Mouse (Mus musculus): ENCODE results near the gene Ugt1a7c. TPM values are rescaled to one million over a fixed set of nuclear protein-coding genes. Genes with fewer than 3 reads are reported as not detected.
"Not testable (repeated sequence)": the region's sequence is repeated elsewhere in the genome, so short reads cannot be mapped to it uniquely, and the experiment has no call there.

Ugt1a7c gene
- polyA plus RNA-seq, 1 experiment, result 6.1 TPM

GRCm38 (mm10) chr1:88223591-88223990, 128.7 kb downstream of the Ugt1a7c start:
- WGBS, result 40% methylated on average over 1 of the region's 1 CpGs
- no peak for TF ChIP-seq POLR2A (IDR thresholded peaks at IDR 0.05; ENCODE audit: borderline replicate concordance, extremely low read depth, low read depth, low read length)
- TF ChIP-seq CTCF (IDR thresholded peaks at IDR 0.05; ENCODE audit: insufficient read depth, low read length), result no peak
- no peaks in the 10 kb centered on the region for H3K4me1 ChIP-seq (ENCODE audit: control insufficient read depth, insufficient read depth, low read length)
- H3K4me3 ChIP-seq (replicated peaks; ENCODE audit: extremely low read depth, low read depth, low read length), result no peak overlapping the region
- DNase-seq, result peak; percentile 10

- no peak for TF ChIP-seq CTCF (IDR thresholded peaks at IDR 0.05; ENCODE audit: insufficient read depth, low read length)
- TF ChIP-seq POLR2A (IDR thresholded peaks at IDR 0.05; ENCODE audit: borderline replicate concordance, extremely low read depth, low read depth, low read length), result no peak
- DNase-seq, result peak; percentile 43
- Histone ChIP-seq H3K4me3 (replicated peaks; ENCODE audit: extremely low read depth, low read depth, low read length) (no peak overlapping the region), H3K4me1 (ENCODE audit: control insufficient read depth, insufficient read depth, low read length) (no peaks in the 10 kb centered on the region)
- 54% methylated on average over 2 of the region's 2 CpGs for WGBS
Measured at GRCm38 (mm10) chr1:88224029-88224776, 129.3 kb downstream of the Ugt1a7c start.

GRCm38 (mm10) chr1:88225301-88225700, 130.4 kb downstream of the Ugt1a7c start:
- not testable (repeated sequence) for H3K4me1 ChIP-seq (ENCODE audit: control insufficient read depth, insufficient read depth, low read length); H3K4me3 ChIP-seq (replicated peaks; ENCODE audit: extremely low read depth, low read depth, low read length); DNase-seq
- WGBS, result 22% methylated on average over 2 of the region's 2 CpGs

DNA sequence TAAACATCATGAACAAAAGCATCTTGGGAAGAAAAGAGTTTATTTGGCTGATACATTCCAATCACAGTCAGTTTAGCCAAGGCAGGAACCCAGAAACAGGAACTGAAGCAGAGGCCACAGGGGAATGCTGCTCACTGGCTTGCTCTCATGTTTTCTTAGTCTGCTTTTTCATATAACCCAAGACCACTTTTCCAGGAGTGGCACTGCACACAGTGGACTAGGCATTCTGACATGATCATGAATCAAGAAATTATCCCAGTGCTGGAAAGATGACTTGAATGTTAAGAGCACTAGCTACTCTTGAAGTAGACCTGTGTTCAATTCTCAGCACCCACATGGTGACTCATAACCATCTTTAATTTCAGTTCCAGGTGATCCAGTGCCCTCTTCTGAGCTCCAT, 130.9 kb downstream of the Ugt1a7c start:
- H3K4me1 ChIP-seq (ENCODE audit: control insufficient read depth, insufficient read depth, low read length), result no peaks in the 10 kb centered on the region
- no peak for TF ChIP-seq POLR2A (IDR thresholded peaks at IDR 0.05; ENCODE audit: borderline replicate concordance, extremely low read depth, low read depth, low read length)
- no peak for TF ChIP-seq CTCF (IDR thresholded peaks at IDR 0.05; ENCODE audit: insufficient read depth, low read length)
- no peak overlapping the region for H3K4me3 ChIP-seq (replicated peaks; ENCODE audit: extremely low read depth, low read depth, low read length)
- DNase-seq, result no peak

GRCm38 (mm10) chr1:88226670-88227379, 132.0 kb downstream of the Ugt1a7c start, which contains the start of gene Mroh2a:
TSS of gene Mroh2a (plus strand) at chr1:88226986.
- Histone ChIP-seq H3K4me3 (replicated peaks; ENCODE audit: extremely low read depth, low read depth, low read length) (no peak within 1 kb of the TSS), H3K4me1 (ENCODE audit: control insufficient read depth, insufficient read depth, low read length) (no peaks in the 10 kb centered on the region)
- DNase-seq, result peak; percentile 14
- 42% methylated on average over 5 of the region's 5 CpGs for WGBS
- TF ChIP-seq POLR2A (IDR thresholded peaks at IDR 0.05; ENCODE audit: borderline replicate concordance, extremely low read depth, low read depth, low read length) (no peak), CTCF (IDR thresholded peaks at IDR 0.05; ENCODE audit: insufficient read depth, low read length) (no peak)

- no peaks in the 10 kb centered on the region for H3K4me1 ChIP-seq (ENCODE audit: control insufficient read depth, insufficient read depth, low read length)
- H3K4me3 ChIP-seq (replicated peaks; ENCODE audit: extremely low read depth, low read depth, low read length), result no peak overlapping the region
- WGBS, result 48% methylated on average over 2 of the region's 2 CpGs
- DNase-seq, result peak; percentile 11
- no peak for TF ChIP-seq POLR2A (IDR thresholded peaks at IDR 0.05; ENCODE audit: borderline replicate concordance, extremely low read depth, low read depth, low read length)
- TF ChIP-seq CTCF (IDR thresholded peaks at IDR 0.05; ENCODE audit: insufficient read depth, low read length), result no peak
Measured at GRCm38 (mm10) chr1:88227482-88227881, 132.6 kb downstream of the Ugt1a7c start.

DNA sequence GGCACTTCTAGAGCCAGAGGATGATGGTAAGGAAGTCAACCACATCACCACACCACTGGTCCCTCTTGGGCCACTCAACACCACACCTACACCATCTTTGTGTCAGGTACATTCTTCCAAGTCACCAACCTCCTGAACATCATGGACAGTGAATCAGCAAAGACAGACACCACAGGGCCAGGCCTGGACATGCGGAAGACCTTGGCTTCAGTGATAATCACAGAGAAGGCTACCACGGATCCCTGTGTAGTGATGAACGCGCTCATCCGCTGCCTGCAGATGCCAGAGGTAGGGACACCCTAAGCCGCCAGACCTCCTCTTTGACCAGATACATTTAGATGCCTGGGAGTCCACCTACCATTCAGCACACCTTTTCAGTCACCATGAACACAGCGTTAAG, 133.3 kb downstream of the Ugt1a7c start:
- DNase-seq, result peak; percentile 10
- TF ChIP-seq CTCF (IDR thresholded peaks at IDR 0.05; ENCODE audit: insufficient read depth, low read length) (no peak), POLR2A (IDR thresholded peaks at IDR 0.05; ENCODE audit: borderline replicate concordance, extremely low read depth, low read depth, low read length) (no peak)
- WGBS, result 70% methylated on average over 7 of the region's 7 CpGs
- Histone ChIP-seq H3K4me3 (replicated peaks; ENCODE audit: extremely low read depth, low read depth, low read length) (no peak overlapping the region), H3K4me1 (ENCODE audit: control insufficient read depth, insufficient read depth, low read length) (no peaks in the 10 kb centered on the region)

GRCm38 (mm10) chr1:88229566-88229965, 134.7 kb downstream of the Ugt1a7c start:
- WGBS, result 74% methylated on average over 3 of the region's 3 CpGs
- no peak for DNase-seq
- Histone ChIP-seq H3K4me1 (ENCODE audit: control insufficient read depth, insufficient read depth, low read length) (no peaks in the 10 kb centered on the region), H3K4me3 (replicated peaks; ENCODE audit: extremely low read depth, low read depth, low read length) (no peak overlapping the region)
- TF ChIP-seq CTCF (IDR thresholded peaks at IDR 0.05; ENCODE audit: insufficient read depth, low read length) (no peak), POLR2A (IDR thresholded peaks at IDR 0.05; ENCODE audit: borderline replicate concordance, extremely low read depth, low read depth, low read length) (no peak)

GRCm38 (mm10) chr1:88229986-88230385, 135.1 kb downstream of the Ugt1a7c start:
- TF ChIP-seq CTCF (IDR thresholded peaks at IDR 0.05; ENCODE audit: insufficient read depth, low read length) (no peak), POLR2A (IDR thresholded peaks at IDR 0.05; ENCODE audit: borderline replicate concordance, extremely low read depth, low read depth, low read length) (no peak)
- no peak overlapping the region for H3K4me3 ChIP-seq (replicated peaks; ENCODE audit: extremely low read depth, low read depth, low read length)
- no peaks in the 10 kb centered on the region for H3K4me1 ChIP-seq (ENCODE audit: control insufficient read depth, insufficient read depth, low read length)
- peak; percentile 10 for DNase-seq
- 82% methylated on average over 5 of the region's 5 CpGs for WGBS

DNA sequence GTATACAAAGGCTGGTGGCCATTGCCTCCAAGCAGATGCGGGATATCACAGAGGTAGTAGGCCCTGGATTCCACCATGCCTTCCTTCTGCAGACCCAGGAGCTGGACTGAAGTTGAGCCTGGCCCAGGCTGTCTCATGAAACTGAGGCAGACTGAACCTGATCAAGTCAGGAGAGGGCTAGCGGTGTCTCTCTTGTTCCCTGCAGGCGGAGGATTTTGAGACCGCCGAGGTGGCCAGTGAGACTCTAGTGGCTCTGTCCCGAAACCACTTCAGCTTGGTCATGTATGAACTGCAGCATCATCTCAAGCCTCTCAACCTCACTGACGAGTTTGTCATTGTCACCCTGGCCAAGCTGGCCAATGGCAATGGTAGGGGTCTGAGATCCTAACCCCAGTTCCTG, 135.6 kb downstream of the Ugt1a7c start:
- DNase-seq, result no peak
- no peaks in the 10 kb centered on the region for H3K4me1 ChIP-seq (ENCODE audit: control insufficient read depth, insufficient read depth, low read length)
- TF ChIP-seq CTCF (IDR thresholded peaks at IDR 0.05; ENCODE audit: insufficient read depth, low read length) (no peak), POLR2A (IDR thresholded peaks at IDR 0.05; ENCODE audit: borderline replicate concordance, extremely low read depth, low read depth, low read length) (no peak)
- 67% methylated on average over 7 of the region's 7 CpGs for WGBS
- no peak overlapping the region for H3K4me3 ChIP-seq (replicated peaks; ENCODE audit: extremely low read depth, low read depth, low read length)
